8 mouse cellular contexts compared by ENCODE assay signal in the genomic region with DNA sequence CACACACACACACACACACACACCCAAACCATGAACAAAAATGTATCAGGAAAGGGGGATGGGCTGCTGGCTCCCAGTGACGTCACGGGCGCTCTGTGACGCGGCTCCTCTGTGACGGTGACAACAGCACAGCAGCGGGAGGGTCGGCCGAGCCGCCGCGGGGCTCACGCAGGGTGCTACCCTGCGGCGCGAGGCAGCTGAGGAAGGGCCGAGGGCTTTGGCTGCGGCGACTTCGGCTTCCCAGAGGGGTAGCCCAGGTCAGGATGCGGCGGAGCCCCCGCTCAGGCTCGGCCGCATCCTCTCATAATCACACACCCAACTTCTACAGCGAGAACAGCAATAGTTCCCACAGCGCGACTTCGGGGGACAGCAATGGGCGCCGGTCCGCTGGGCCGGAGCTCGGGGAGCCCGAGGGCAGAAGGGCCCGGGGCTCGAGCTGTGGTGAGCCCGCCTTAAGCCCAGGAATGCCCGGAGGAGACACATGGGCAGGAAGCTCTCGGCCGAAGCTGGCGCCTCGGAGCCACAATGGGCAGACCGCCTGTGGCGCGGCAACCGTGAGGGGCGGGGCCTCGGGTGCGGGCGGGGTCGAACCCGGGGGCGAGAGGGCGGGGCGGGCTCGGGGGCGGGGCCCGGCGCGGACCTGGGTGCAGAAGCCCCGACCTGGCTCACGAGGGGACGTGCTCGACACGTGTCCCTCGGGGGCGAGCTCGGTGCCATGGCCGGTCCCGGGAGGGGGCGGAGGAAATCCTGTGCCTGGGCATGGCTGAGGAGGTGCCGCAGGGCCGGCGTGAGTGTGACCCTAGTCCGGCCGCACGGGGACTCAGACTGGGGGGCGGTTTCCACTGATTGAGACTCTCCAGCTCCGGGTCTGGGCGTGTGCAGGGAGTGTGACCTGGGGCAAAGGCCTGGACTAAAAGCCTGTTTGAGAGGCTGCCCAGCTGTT. TPM values are rescaled to one million over a fixed set of nuclear protein-coding genes. Genes with fewer than 3 reads are reported as not detected.
DNase-seq lines count a peak whose midpoint lies in the region; ATAC-seq lines count a peak whose summit lies in the region.

Gene Spag4 (plus strand): TSS at position 77 of the 943 bp plus-strand sequence.

- peak; percentile 67 for ATAC-seq in common myeloid progenitor, adult 5-6 weeks (replicated peaks; ENCODE audit: low read depth, poor library complexity, severe bottlenecking)
- ATAC-seq in limb, embryonic 12.5 days (ENCODE audit: insufficient number of reproducible peaks, insufficient read depth, low FRiP score, low TSS enrichment, low read depth), result peak; percentile 76
- peak; percentile 86 for ATAC-seq in midbrain, embryonic 13.5 days

- H3K4me3 ChIP-seq in limb, embryonic 12.5 days (replicated peaks), result peak within 1 kb of the TSS; percentile 69
- peak within 1 kb of the TSS; percentile 68 for H3K4me3 ChIP-seq in midbrain, embryonic 13.5 days (replicated peaks)

- peak within 1 kb of the TSS; percentile 84 for H3K27ac ChIP-seq in limb, embryonic 12.5 days
- H3K27ac ChIP-seq in midbrain, embryonic 13.5 days, result peak within 1 kb of the TSS; percentile 86

- H3K9ac ChIP-seq in limb, embryonic 12.5 days (replicated peaks), result peak within 1 kb of the TSS; percentile 81
- H3K9ac ChIP-seq in midbrain, embryonic 13.5 days (replicated peaks), result peak within 1 kb of the TSS; percentile 80

- H3K36me3 ChIP-seq in limb, embryonic 12.5 days, result peaks cover 28% of the 10 kb centered on the region
- peaks cover 33% of the 10 kb centered on the region for H3K36me3 ChIP-seq in midbrain, embryonic 13.5 days

- H3K9me3 ChIP-seq in limb, embryonic 12.5 days, result no peaks in the 10 kb centered on the region
- H3K9me3 ChIP-seq in midbrain, embryonic 13.5 days, result no peaks in the 10 kb centered on the region

- peak within 1 kb of the TSS; percentile 90 for H3K4me2 ChIP-seq in limb, embryonic 12.5 days
- H3K4me2 ChIP-seq in midbrain, embryonic 13.5 days (replicated peaks), result peak within 1 kb of the TSS; percentile 93

- H3K4me1 ChIP-seq in limb, embryonic 12.5 days (replicated peaks), result peaks cover 12% of the 10 kb centered on the region
- H3K4me1 ChIP-seq in midbrain, embryonic 13.5 days (replicated peaks), result peaks cover 16% of the 10 kb centered on the region

- peak; percentile 57 to 67 for DNase-seq in left cerebral cortex, adult 18-20 months (ENCODE audit: low spot score in 2 of 2)
- no peak for DNase-seq in left cerebral cortex, adult 11 months (ENCODE audit: low spot score)
- peak; percentile 78 for DNase-seq in gastrocnemius, postnatal 10 days
- DNase-seq in induced T-regulatory cell, adult 2 months (ENCODE audit: low read depth), result peak; percentile 86
- DNase-seq in spleen, adult 12 weeks (ENCODE audit: low spot score), result peak; percentile 69

- H3K27me3 ChIP-seq in limb, embryonic 12.5 days, result no peaks in the 10 kb centered on the region
- no peaks in the 10 kb centered on the region for H3K27me3 ChIP-seq in midbrain, embryonic 13.5 days

- 1% methylated on average over 77 of the region's 81 CpGs for WGBS in limb, embryonic 12.5 days
- under 1% methylated on average over 80 of the region's 81 CpGs for WGBS in midbrain, embryonic 13.5 days

RNA-seq across cellular contexts. Expression of gene Spag4, which starts in this region (rescaled TPM):
- 1 to 10 TPM; 4.2 to 4.4 TPM for total RNA-seq in left cerebral cortex, adult 18-20 months (2021)
- 2.4 and 2.6 TPM in 2 replicates for total RNA-seq in common myeloid progenitor, adult 5-6 weeks (2017)
- under 1 TPM; 0.85 to 0.86 TPM for total RNA-seq in gastrocnemius, postnatal 10 days (2021)
- polyA plus RNA-seq in limb, embryonic 12.5 days (2016; fragmentation: Nextera tagmentation; extraction: Ambion mirVana), result 6.4 and 6.9 TPM in 2 replicates
- polyA plus RNA-seq in midbrain, embryonic 13.5 days (2015; fragmentation: Nextera tagmentation; extraction: Ambion mirVana), result 6.0 TPM in 2 replicates

Comparison
In these comparisons a context has a peak if more than half of its experiments do, and no peak if none do; other contexts are left out.
1. Peak in DNase-seq in gastrocnemius, postnatal 10 days; RNA of the gene not detected or under 1 TPM.